Mouse (Mus musculus) retina, adult 2 months (tissue): ENCODE measurements around the gene Slc7a5.

ENCODE experiments used
- DNase-seq: peaks from one replicate; pipeline ENCODE4 v3.0.0-alpha.2; 2012; ENCODE audit warnings: low read depth, low spot score

The Slc7a5 gene

GRCm38 (mm10) chr8:121850821-121851470 is 56.5 kb downstream of the Slc7a5 start:
- peak; percentile 78 for DNase-seq

DNA sequence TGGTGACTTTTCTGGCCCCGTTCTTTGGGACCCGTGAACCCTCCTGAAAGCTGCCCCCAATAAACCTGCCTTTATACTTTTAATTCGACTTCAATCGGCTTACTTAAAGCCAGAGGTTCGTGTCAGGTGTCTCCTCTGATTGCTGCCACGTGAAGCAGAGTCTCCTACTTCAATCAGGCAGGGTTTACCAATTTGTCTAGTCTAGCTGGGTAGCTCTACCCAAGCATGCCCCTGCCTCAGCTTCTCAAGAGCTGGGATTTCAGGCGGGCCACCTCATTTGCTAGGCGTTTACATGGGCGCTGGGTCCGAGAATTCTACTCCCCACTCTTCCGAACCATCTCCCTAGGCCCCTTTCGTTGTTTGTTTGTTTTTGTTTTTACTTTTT is 57.1 kb downstream of the Slc7a5 start:
- no peak for DNase-seq

DNA sequence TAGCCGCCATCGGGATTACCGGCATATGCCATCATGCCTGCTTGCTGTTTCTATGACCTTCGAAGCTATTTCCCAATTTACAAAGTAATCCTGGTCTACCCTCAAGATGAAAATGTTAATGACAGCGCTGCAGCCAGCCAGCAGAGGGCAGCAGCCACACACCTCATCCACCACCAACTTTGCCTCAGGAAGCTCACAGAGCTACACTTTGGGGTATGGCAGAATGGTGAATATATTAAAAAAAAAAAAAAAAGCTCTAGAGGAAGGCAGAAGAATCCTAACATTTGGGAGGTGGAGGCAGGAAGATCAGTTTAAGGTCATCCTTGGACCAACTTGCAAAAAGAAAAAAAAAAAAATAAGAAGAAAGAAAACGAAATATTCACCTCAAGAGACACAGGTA is 57.5 kb downstream of the Slc7a5 start:
- no peak for DNase-seq

DNA sequence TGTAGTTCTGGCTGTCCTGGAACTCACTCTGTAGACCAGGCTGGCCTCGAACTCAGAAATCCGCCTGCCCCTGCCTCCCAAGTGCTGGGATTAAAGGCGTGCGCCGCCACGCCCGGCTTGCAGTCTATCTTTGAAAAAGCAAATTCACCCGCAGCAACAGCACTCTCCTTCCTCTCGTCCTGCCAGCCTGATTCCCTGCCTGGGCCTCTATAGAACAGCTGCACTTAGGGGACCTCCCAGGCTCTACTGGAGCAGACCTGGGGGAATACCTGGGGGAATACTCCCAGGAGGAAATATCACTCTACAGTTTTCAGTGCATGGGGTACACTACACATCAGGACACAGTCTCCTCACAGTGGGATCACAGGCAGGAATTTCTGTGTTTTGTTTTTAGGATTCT is 58.2 kb downstream of the Slc7a5 start:
- no peak for DNase-seq

DNA sequence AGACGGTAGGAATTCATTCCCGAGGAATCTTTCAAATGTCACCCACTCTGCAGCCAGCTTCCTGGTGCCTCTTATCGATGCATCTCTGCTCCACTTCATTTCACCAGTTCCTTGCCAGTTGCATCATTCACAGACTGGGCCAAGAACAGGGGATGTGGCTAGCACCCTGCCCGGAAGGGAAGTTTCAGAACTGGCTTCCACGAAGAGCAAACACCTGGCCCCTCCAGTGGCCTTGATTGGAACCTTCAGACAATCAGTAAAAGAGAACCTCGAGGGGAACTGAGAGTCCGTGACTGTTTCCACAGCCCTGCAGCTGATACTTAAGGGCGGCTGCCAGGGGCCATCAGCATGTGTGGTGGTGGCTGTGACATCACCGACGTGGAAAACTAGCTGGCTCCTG is 59.0 kb downstream of the Slc7a5 start:
- no peak for DNase-seq

DNA sequence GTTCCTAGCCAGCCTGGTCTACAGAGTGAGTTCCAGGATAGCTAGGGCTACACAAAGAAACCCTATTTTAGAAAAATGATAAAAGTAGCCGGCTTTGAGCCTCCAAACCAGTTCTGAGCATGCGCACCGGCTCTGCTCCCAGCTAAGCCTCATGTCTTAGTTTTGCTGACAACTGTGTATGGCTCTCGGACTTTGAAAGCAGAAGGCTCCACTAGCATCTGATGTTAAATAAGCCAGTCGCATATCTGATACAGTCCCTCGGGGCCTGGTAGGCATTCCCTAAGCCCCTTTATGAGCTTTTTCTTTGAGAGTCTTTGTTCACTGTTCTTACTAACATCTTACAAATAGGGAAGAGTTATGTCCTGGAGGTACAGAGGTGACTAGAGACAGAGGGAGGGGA is 59.5 kb downstream of the Slc7a5 start:
- no peak for DNase-seq

DNA sequence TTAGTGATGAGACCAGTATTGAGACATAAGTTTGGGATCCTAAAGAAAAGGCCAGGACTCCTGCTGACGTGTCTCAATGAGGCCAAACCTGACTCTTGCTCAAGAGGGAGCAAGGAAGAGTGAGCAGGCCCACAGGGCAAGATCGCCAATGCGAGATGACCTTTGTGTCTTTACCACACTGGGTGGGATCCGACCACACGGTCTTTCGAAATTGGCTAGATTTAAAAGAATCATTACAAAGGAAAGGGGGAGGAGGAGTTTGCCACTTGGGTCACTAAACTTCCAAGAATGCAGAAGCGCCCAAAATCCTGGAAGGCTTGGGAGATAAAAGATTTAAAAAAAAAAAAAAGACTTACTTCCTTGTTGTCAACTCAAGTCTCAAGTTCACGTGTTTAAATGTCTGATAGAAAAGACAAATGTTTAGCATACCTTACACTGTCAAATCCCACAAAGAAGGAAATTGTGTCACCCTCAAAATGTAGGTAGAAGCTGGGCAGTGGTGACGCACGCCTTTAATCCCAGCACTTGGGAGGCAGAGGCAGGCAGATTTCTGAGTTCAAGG is 60.2 kb downstream of the Slc7a5 start:
- DNase-seq = no peak

GRCm38 (mm10) chr8:121846815-121847214 is 60.7 kb downstream of the Slc7a5 start:
- no peak for DNase-seq

DNA sequence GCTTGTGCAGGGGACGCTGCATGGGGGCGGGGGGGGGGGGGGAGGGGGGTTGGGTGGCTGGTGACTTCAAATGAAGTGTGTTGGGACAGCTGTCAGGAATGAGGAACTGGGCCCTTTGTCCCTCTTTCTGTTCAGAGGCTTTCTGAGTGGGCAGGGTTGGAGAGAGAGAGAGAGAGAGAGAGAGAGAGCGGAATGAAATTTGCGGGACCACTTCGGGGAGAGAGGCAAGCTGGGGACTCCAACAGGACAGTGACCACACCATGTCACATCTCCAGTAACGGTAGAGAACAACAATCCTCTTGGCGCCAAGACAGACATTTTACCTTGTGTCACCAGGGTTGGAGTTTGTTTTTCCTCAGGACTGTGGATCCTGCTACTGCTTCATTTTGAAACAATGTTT is 62.7 kb downstream of the Slc7a5 start:
- DNase-seq = no peak

DNA sequence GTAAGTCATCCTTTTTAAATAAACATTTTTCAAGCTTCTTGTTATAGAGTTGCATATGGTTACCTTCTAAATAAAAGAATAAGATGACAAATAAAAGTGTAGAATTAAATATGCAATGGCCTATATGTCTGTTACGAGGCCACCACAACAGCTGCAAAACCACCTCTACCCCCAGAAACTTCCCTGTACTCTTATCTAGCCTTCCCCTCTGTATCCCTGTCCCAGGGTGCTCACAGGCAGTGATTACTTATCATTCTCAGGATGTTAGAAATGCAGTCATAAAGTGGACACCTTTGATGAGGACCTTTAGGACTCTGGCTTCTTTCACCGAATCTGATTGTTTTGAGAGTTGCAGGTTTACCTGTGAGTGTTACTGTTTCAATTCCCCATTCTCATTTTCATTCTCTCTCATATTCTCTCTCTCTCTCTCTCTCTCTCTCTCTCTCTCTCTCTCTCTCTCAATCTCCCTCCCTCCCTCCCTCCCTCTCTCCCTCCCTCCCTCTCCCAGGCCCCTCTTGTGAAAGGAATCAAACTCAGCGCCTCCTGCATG is 64.2 kb downstream of the Slc7a5 start:
- DNase-seq = no peak

DNA sequence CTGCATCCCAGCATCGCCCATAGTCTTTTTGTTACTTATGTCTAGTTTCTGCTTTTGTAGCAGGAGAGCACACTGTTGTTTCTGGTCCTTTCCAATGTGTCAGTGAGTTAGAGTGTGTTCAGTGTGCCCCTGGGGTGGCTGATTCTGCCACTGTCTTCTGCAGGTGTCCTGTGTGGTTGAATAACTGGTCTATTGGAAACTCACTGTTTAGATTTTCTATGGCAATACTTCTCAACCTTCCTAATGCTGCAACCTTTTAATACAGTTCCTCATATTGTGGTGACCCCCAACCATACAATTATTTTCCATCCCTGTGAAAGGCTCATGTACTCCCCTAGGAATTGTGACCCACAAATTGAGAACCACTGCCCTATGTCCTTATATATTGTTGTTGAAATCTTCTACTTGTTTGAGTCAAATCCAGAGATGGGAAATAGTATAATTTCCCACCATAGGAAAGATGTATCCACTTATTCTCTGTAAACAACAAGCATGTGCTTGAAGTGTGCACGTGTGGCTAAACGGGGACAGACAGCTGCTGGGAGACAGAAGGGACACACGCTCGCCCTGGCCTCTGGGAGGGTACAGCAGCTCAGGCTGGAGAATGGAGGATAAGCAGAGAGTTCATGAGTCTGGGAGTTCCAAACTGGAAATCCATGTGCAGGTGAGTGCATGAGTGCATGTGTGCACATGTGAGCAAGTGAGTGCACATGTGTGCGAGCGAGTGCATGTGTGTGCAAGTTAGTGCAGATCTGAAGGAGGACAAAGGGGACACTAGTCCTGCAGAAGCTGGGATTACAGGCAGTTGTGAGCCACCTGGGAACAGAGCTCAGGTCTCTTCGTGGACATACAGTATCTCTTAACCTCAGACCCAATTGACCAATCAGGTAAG is 65.2 kb downstream of the Slc7a5 start:
- DNase-seq = no peak

- no peak for DNase-seq
Measured at GRCm38 (mm10) chr8:121841242-121841641, 66.3 kb downstream of the Slc7a5 start.

DNA sequence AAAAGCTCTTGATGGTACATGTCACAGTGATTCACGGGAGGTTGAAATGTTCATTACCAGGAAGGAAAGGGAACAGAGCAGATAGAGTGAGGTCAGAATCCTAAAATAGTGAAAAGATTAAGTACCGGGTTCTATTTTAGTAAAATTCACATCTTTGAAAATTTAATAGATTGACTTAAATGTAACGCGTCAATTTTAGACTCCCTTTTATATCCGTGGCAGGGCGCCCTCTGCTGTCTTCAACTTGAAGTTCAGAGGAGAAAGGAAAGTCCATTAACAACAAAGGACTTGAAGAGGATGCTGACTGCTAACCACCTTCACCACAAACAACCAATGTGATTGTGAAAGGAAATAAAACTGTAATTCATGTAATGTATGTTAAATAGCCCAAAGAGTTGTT is 75.0 kb downstream of the Slc7a5 start:
- no peak for DNase-seq

DNA sequence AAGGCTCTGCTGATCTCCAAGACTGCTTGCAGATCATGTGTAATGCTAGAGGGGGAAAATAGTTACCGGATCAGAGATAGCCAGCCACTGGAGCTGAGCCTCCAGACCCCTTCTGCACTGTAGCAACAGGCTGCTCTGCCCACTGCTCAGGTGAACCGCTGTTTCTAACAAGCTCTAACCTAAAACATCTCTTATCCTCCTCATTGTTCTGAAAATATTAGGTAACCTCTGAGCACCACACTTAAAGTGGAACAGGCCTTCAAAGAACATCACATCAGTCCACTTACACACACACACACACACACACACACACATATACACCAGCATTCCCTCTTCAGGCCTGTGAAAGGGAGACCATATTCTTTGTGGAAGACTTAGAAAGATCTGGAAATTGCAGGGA is 75.4 kb downstream of the Slc7a5 start:
- no peak for DNase-seq
